16 mouse cellular contexts compared by ENCODE assay signal in genomic region chr1:86426128-86426527, GRCm38 (mm10). TPM values are rescaled to one million over a fixed set of nuclear protein-coding genes. Genes with fewer than 3 reads are reported as not detected.
DNase-seq lines count a peak whose midpoint lies in the region; ATAC-seq and TF ChIP-seq lines count a peak whose summit lies in the region.
"Had no signal": no experiment of that assay in that cellular context is flagged by ENCODE, and none has a peak within 500 bp of the region (broad histone marks: within the 10 kb centered on the region; RNA-seq: fewer than 3 reads in every experiment).

Gene Nmur1, minus strand, starts transcription at chr1:86426228.
Gene Tex44, plus strand, starts transcription at chr1:86426329.

- peaks cover 7% of the 10 kb centered on the region for H3K4me1 ChIP-seq in heart, embryonic 13.5 days
- H3K4me1 ChIP-seq in heart, embryonic 12.5 days (replicated peaks) = peaks cover 8% of the 10 kb centered on the region
- H3K4me1 ChIP-seq in E14TG2a.4 (replicated peaks; ENCODE audit: low read depth, low read length) = peaks cover 46% of the 10 kb centered on the region
- 0 out of 2 replicates have a peak, but pooled peaks cover 6% of the 10 kb centered on the region for H3K4me1 ChIP-seq in embryonic facial prominence, embryonic 14.5 days (ENCODE audit: control insufficient read depth, insufficient read depth, low read length)
- H3K4me1 ChIP-seq in midbrain, embryonic 11.5 days (ENCODE audit: control insufficient read depth, insufficient read depth, low read length) = peaks cover 5% of the 10 kb centered on the region
- H3K4me1 ChIP-seq: liver, embryonic 13.5 days had no signal

- no peak for ATAC-seq in heart, embryonic 13.5 days (ENCODE audit: extremely low read depth, insufficient number of reproducible peaks, low FRiP score, low TSS enrichment)
- ATAC-seq in heart, embryonic 12.5 days (ENCODE audit: insufficient number of reproducible peaks, low FRiP score) = no peak
- no peak for ATAC-seq in embryonic facial prominence, embryonic 14.5 days (ENCODE audit: low read depth)
- no peak for ATAC-seq in midbrain, embryonic 11.5 days (ENCODE audit: low FRiP score)

- DNase-seq in embryonic facial prominence, embryonic 14.5 days (ENCODE audit: low spot score) = no peak
- DNase-seq in midbrain, embryonic 11.5 days (ENCODE audit: low spot score, missing footprints) = no peak
- DNase-seq in urinary bladder, postnatal 10 days (ENCODE audit: low spot score) = no peak
- DNase-seq in cerebellum, adult 18-20 months = no peak
- DNase-seq: cerebellum, postnatal 14 days; heart, postnatal 36 days; kidney, adult 8-10 months; liver, embryonic 13.5 days; lung, postnatal 4 days; thymus, postnatal 14 days had no signal

- no peaks in the 10 kb centered on the region for H3K27me3 ChIP-seq in heart, embryonic 13.5 days (replicated peaks)
- H3K27me3 ChIP-seq in heart, embryonic 12.5 days (replicated peaks) = no peaks in the 10 kb centered on the region
- no peaks in the 10 kb centered on the region; the same call in 1 of the 2 replicates for H3K27me3 ChIP-seq in E14TG2a.4 (ENCODE audit: insufficient read depth, low read length)
- H3K27me3 ChIP-seq in embryonic facial prominence, embryonic 14.5 days (replicated peaks; ENCODE audit: control insufficient read depth, insufficient read depth, low read length) = no peaks in the 10 kb centered on the region
- no peaks in the 10 kb centered on the region for H3K27me3 ChIP-seq in midbrain, embryonic 11.5 days (ENCODE audit: control insufficient read depth, insufficient read depth, low read length)
- H3K27me3 ChIP-seq: liver, embryonic 13.5 days had no signal

- H3K4me2 ChIP-seq in heart, embryonic 13.5 days = no peak within 1 kb of the TSS
- H3K4me2 ChIP-seq in heart, embryonic 12.5 days = no peak within 1 kb of the TSS
- no peak within 1 kb of the TSS for H3K4me2 ChIP-seq in embryonic facial prominence, embryonic 14.5 days (ENCODE audit: low read depth, low read length)
- 0 out of 2 replicates have a peak within 1 kb of the TSS, but pooled peaks have one; percentile 16 for H3K4me2 ChIP-seq in midbrain, embryonic 11.5 days
- H3K4me2 ChIP-seq: liver, embryonic 13.5 days had no signal

- WGBS in heart, embryonic 13.5 days = 84% methylated on average over 8 of the region's 8 CpGs
- WGBS in heart, embryonic 12.5 days = 81% methylated on average over 8 of the region's 8 CpGs
- 87% methylated on average over 8 of the region's 8 CpGs for WGBS in embryonic facial prominence, embryonic 14.5 days
- 92% methylated on average over 8 of the region's 8 CpGs for WGBS in midbrain, embryonic 11.5 days

- no peak for TF ChIP-seq CTCF in E14TG2a.4 (conservative IDR thresholded peaks at IDR 0.05; ENCODE audit: low read length)

- no peak within 1 kb of the TSS for H3K27ac ChIP-seq in heart, embryonic 13.5 days (replicated peaks)
- no peak within 1 kb of the TSS for H3K27ac ChIP-seq in heart, embryonic 12.5 days (ENCODE audit: poor library complexity, severe bottlenecking)
- no peak within 1 kb of the TSS; the same call in 1 of the 2 replicates for H3K27ac ChIP-seq in embryonic facial prominence, embryonic 14.5 days (replicated peaks; ENCODE audit: low read depth, low read length)
- H3K27ac ChIP-seq in midbrain, embryonic 11.5 days (ENCODE audit: low read depth, low read length) = peak within 1 kb of the TSS; percentile 58
- H3K27ac ChIP-seq: liver, embryonic 13.5 days had no signal

- H3K9me3 ChIP-seq in heart, embryonic 13.5 days = no peaks in the 10 kb centered on the region
- H3K9me3 ChIP-seq in heart, embryonic 12.5 days (replicated peaks) = no peaks in the 10 kb centered on the region
- H3K9me3 ChIP-seq in E14TG2a.4 (ENCODE audit: low read length) = no peaks in the 10 kb centered on the region
- no peaks in the 10 kb centered on the region for H3K9me3 ChIP-seq in embryonic facial prominence, embryonic 14.5 days (ENCODE audit: control insufficient read depth, low read length)
- H3K9me3 ChIP-seq in midbrain, embryonic 11.5 days (ENCODE audit: control insufficient read depth, low read length) = no peaks in the 10 kb centered on the region
- H3K9me3 ChIP-seq: liver, embryonic 13.5 days had no signal

- H3K36me3 ChIP-seq in heart, embryonic 13.5 days = no peaks in the 10 kb centered on the region
- H3K36me3 ChIP-seq in heart, embryonic 12.5 days = no peaks in the 10 kb centered on the region
- no peaks in the 10 kb centered on the region for H3K36me3 ChIP-seq in E14TG2a.4 (ENCODE audit: insufficient read depth, low read length)
- H3K36me3 ChIP-seq in embryonic facial prominence, embryonic 14.5 days (ENCODE audit: control insufficient read depth, insufficient read depth, low read length) = no peaks in the 10 kb centered on the region
- H3K36me3 ChIP-seq in midbrain, embryonic 11.5 days (ENCODE audit: control insufficient read depth, insufficient read depth, low read length) = no peaks in the 10 kb centered on the region
- H3K36me3 ChIP-seq: liver, embryonic 13.5 days had no signal

- H3K4me3 ChIP-seq in heart, embryonic 13.5 days = no peak within 1 kb of the TSS
- no peak within 1 kb of the TSS for H3K4me3 ChIP-seq in heart, embryonic 12.5 days
- H3K4me3 ChIP-seq in E14TG2a.4 (replicated peaks; ENCODE audit: low read length) = peak within 1 kb of the TSS; percentile 61
- H3K4me3 ChIP-seq in embryonic facial prominence, embryonic 14.5 days (ENCODE audit: low read depth, low read length) = no peak within 1 kb of the TSS
- H3K4me3 ChIP-seq in midbrain, embryonic 11.5 days (ENCODE audit: low read depth, low read length) = no peak within 1 kb of the TSS
- H3K4me3 ChIP-seq: liver, embryonic 13.5 days had no signal

- peak within 1 kb of the TSS; percentile 20; the same call in 1 of the 2 replicates for H3K9ac ChIP-seq in heart, embryonic 13.5 days
- H3K9ac ChIP-seq in heart, embryonic 12.5 days = no peak within 1 kb of the TSS
- H3K9ac ChIP-seq in embryonic facial prominence, embryonic 14.5 days (ENCODE audit: low read depth, low read length) = peak within 1 kb of the TSS; percentile 40; the same call in 1 of the 2 replicates
- H3K9ac ChIP-seq in midbrain, embryonic 11.5 days (ENCODE audit: low read length) = peak within 1 kb of the TSS; percentile 27; the same call in 1 of the 2 replicates
- H3K9ac ChIP-seq: liver, embryonic 13.5 days had no signal

RNA-seq across cellular contexts. Expression of gene Nmur1, which starts in this region (rescaled TPM):
- polyA plus RNA-seq in heart, embryonic 13.5 days (2015; fragmentation: Nextera tagmentation; extraction: Ambion mirVana) = not detected in 2 replicates
- polyA plus RNA-seq in heart, embryonic 12.5 days (2016; fragmentation: Nextera tagmentation; extraction: Ambion mirVana) = not detected in 2 replicates
- polyA plus RNA-seq in embryonic facial prominence, embryonic 14.5 days (2014; fragmentation: Nextera tagmentation; extraction: Ambion mirVana) = not detected in 2 replicates
- polyA plus RNA-seq in midbrain, embryonic 11.5 days (2014; fragmentation: Nextera tagmentation; extraction: Ambion mirVana) = not detected in 2 replicates
- polyA plus RNA-seq: embryonic facial prominence, embryonic 11.5 days; liver, embryonic 13.5 days had no signal

RNA-seq across cellular contexts. Expression of gene Tex44, which starts in this region (rescaled TPM):
- polyA plus RNA-seq in heart, embryonic 13.5 days (2015; fragmentation: Nextera tagmentation; extraction: Ambion mirVana) = not detected in 2 replicates
- not detected in 2 replicates for polyA plus RNA-seq in heart, embryonic 12.5 days (2016; fragmentation: Nextera tagmentation; extraction: Ambion mirVana)
- polyA plus RNA-seq in embryonic facial prominence, embryonic 14.5 days (2014; fragmentation: Nextera tagmentation; extraction: Ambion mirVana) = not detected in 2 replicates
- polyA plus RNA-seq in midbrain, embryonic 11.5 days (2014; fragmentation: Nextera tagmentation; extraction: Ambion mirVana) = not detected in 2 replicates
- polyA plus RNA-seq: brain, embryonic 14.5 days; embryonic facial prominence, embryonic 11.5 days; large intestine, adult 2 months; liver, embryonic 13.5 days had no signal
